Mouse (Mus musculus) midbrain, postnatal 0 days (tissue): ENCODE data around the gene Igfbpl1. TPM values are rescaled to one million over a fixed set of nuclear protein-coding genes. Genes with fewer than 3 reads are reported as not detected.
A peak's percentile ranks its signal among the peaks of the same experiment; 100 is the strongest.

Experiments used
- ATAC-seq: fragments of 200-750 bp; cut with Nextera tagmentation; 2 replicates; pipeline ENCODE4 v1.8.0; 2017; ENCODE audit warnings: moderate number of reproducible peaks, mild to moderate bottlenecking, moderate TSS enrichment, moderate library complexity; ENCODE audit not compliant: low FRiP score
- DNase-seq: peaks from one replicate; pipeline ENCODE4 v3.0.0-alpha.2; 2015; ENCODE audit warnings: low spot score
- H3K27ac ChIP-seq: fragments of 300-500 bp; sonication (generic); 2 replicates; pipeline ENCODE4 v1.5.1; 2014; ENCODE audit warnings: low read depth, mild to moderate bottlenecking, low read length, mixed read lengths
- H3K27me3 ChIP-seq: fragments of 300-500 bp; sonication (generic); 2 replicates; pipeline ENCODE4 v1.6.1; 2014; ENCODE audit warnings: low read length, control low read depth, mixed read lengths; ENCODE audit not compliant: insufficient read depth
- H3K36me3 ChIP-seq: fragments of 300-500 bp; sonication (generic); 2 replicates; pipeline ENCODE4 v1.6.1; 2014; ENCODE audit warnings: low read length, control low read depth, mixed read lengths; ENCODE audit not compliant: insufficient read depth
- H3K4me1 ChIP-seq: fragments of 300-500 bp; sonication (generic); 2 replicates; pipeline ENCODE4 v1.6.1; 2014; ENCODE audit warnings: mild to moderate bottlenecking, control low read depth, antibody characterized with exemption, low read length, mixed read lengths; ENCODE audit not compliant: insufficient read depth
- H3K4me2 ChIP-seq: fragments of 300-500 bp; sonication (generic); 2 replicates; pipeline ENCODE4 v1.6.1; 2014; ENCODE audit warnings: low read depth, mild to moderate bottlenecking, low read length, mixed read lengths; ENCODE audit not compliant: poor library complexity, severe bottlenecking
- H3K4me3 ChIP-seq: fragments of 300-500 bp; sonication (generic); 2 replicates; pipeline ENCODE4 v1.5.1; 2014; ENCODE audit warnings: low read depth, mild to moderate bottlenecking, low read length, moderate library complexity
- H3K9ac ChIP-seq: fragments of 300-500 bp; sonication (generic); replicated peaks from 2 replicates; pipeline ENCODE4 v1.6.1; 2014; ENCODE audit warnings: mild to moderate bottlenecking, low read length, moderate library complexity, mixed read lengths; ENCODE audit not compliant: poor library complexity, severe bottlenecking
- H3K9me3 ChIP-seq: fragments of 300-500 bp; sonication (generic); 2 replicates; pipeline ENCODE4 v1.6.1; 2016; ENCODE audit warnings: low read length, control low read depth
- CTCF ChIP-seq: IDR thresholded peaks from 2 replicates; pipeline ENCODE4 v1.5.1; 2016; ENCODE audit warnings: antibody characterized with exemption, mild to moderate bottlenecking
- whole genome bisulfite sequencing: fragments of 180-500 bp; shearing (Covaris S2); extraction: QIAGEN DNeasy Blood & Tissue Kit; methylation state at CpG from one replicate; pipeline ENCODE4 v1.1.7; 2014; 5-methylcytosine and 5-hydroxymethylcytosine counted together
- polyA plus RNA-seq: library from polyadenylated mRNA; unstranded; fragments of >200 nt; fragmentation: Nextera tagmentation; extraction: Ambion mirVana; gene quantifications from 2 replicates; pipeline ENCODE4 v1.2.1, GENCODE M21; 2015
- total RNA-seq: library from RNA; depleted of rRNA; stranded (reverse); fragments of >200 nt; gene quantifications from 2 replicates; pipeline ENCODE4 v1.2.3, GENCODE M21; 2014

Igfbpl1 gene
- total and polyA plus RNA-seq, 2 experiments from 2014 or later = 10.3 to 51.6 TPM

DNA sequence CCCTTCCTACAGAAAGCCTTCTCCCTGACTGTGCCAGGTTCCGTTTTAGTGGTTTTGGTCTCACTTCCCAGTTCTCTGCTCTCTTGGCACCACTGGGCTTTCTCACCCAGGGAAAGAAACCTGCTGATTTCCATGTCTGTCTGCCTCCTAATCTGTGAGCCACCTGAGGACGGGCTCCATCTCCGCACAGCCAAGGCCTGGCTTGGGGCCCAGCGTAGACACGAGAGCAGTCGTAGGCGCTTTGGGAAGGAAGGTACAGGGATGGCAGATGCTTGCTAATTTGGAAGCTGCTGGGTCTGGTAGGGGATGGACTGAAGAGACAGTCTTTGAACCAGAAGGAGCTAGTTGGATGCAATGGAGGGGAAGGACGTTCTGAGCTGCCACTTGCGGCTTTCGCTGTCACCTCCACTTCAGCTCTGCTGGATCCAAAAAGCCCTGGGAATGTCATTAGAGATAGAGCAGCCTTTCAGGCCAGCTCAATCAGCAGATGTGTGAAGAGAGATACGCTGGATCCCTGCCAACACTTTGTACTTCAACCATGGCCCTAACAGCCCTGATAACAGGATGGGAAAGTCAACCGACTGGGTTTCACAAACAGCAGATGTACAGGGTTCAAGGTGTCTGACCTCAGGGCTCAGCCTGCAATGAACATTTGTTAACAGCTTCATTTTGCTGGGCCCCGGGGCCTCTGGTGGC, 37.3 kb downstream of the Igfbpl1 start:
- no peak overlapping the region for H3K4me2 ChIP-seq
- ATAC-seq (no peak), DNase-seq (peak; percentile 74)
- H3K9ac ChIP-seq = no peak overlapping the region
- H3K27ac ChIP-seq = no peak overlapping the region
- no peak overlapping the region for H3K4me3 ChIP-seq
- H3K36me3 ChIP-seq = no peaks in the 10 kb centered on the region
- WGBS = 61% methylated on average over 13 of the region's 13 CpGs
- no peaks in the 10 kb centered on the region for H3K9me3 ChIP-seq
- TF ChIP-seq CTCF = no peak
- H3K27me3 ChIP-seq = no peaks in the 10 kb centered on the region
- H3K4me1 ChIP-seq = no peaks in the 10 kb centered on the region

DNA sequence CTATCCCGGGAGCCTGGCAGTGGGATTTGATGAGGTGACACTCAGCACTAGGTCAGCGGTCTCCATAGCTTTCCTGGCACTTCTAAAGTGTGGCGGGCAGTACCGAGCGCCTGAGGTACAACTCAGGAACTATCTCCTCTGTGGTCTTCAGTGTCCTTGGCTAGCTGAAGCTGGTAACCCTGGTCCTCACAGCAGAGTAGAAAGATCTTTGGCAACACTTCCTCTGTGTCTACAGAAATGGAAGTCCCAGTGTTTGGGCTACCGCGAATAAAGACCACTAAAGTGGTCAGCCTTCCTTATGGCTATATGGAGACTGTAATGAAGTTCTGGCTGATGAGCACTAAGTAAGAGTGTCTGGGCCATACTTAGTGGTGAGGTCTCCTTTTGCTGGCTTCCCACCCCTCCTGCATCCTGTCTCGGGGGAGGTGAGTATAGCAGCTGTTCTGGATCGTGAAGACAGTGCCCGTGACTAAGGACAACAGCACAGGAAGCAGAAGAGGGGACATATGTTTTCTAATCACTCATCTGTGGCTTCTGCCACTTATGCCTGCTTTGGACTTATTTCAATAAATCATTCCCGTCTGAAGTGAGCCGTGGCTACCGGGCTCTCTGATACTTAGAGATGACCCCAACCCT, 38.2 kb downstream of the Igfbpl1 start:
- Histone ChIP-seq H3K4me1 (no peaks in the 10 kb centered on the region), H3K36me3 (no peaks in the 10 kb centered on the region), H3K9me3 (no peaks in the 10 kb centered on the region), H3K4me2 (no peak overlapping the region), H3K27me3 (no peaks in the 10 kb centered on the region), H3K9ac (no peak overlapping the region), H3K27ac (no peak overlapping the region), H3K4me3 (no peak overlapping the region)
- ATAC-seq (no peak), DNase-seq (no peak)
- TF ChIP-seq CTCF = no peak
- WGBS = 87% methylated on average over 13 of the region's 13 CpGs

DNA sequence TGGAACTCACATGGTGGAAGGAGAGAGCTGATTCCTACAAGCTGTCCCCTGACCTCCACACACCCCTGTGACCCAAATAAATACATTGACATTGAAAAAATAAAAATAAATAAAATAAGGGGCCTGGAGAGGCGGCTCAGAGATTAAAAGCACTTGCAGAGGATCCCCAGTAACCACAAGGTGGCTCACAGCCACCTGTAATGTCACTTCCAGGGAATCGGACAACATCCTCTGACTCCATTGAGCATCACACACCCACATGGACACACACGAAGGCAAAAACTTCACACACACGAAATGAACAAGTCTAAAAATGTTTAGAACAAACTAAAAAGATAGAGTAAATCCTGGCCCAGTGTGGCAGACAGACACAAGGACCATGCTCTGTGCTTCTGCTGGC, 40.0 kb downstream of the Igfbpl1 start:
- no peak for ATAC-seq
- DNase-seq = no peak
- Histone ChIP-seq H3K9ac (no peak overlapping the region), H3K36me3 (no peaks in the 10 kb centered on the region), H3K9me3 (no peaks in the 10 kb centered on the region), H3K4me3 (no peak overlapping the region), H3K27me3 (0 out of 2 replicates have a peak, but pooled peaks cover 5% of the 10 kb centered on the region), H3K4me1 (no peaks in the 10 kb centered on the region), H3K4me2 (no peak overlapping the region), H3K27ac (no peak overlapping the region)
- TF ChIP-seq CTCF = peak; percentile 54
- 43% methylated on average over 4 of the region's 4 CpGs for WGBS

DNA sequence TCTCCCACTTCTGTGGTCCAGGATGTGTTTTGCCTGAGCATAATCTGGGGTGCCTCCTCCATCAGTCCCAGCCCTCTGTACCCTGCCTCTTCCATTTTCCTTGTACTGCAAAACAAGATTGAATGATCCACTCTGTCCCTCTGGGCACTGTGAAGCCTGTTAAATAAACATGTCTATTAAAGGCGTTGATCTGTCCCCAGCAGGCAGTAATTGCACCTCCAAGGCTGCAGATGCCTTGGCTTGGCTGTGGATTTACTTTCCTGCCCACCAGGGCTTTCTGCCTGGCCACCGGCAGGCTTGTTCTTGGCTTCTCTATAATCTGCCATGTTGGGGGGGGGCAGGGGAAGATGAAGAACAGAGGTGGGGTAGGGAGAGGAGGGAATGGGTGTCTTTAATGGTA, 40.8 kb downstream of the Igfbpl1 start:
- Histone ChIP-seq H3K4me1 (no peaks in the 10 kb centered on the region), H3K4me2 (no peak overlapping the region), H3K27ac (no peak overlapping the region), H3K9me3 (no peaks in the 10 kb centered on the region), H3K4me3 (no peak overlapping the region), H3K36me3 (no peaks in the 10 kb centered on the region), H3K27me3 (0 out of 2 replicates have a peak, but pooled peaks cover 5% of the 10 kb centered on the region), H3K9ac (no peak overlapping the region)
- WGBS = 9% methylated on average over 2 of the region's 2 CpGs
- no peak for TF ChIP-seq CTCF
- ATAC-seq (no peak), DNase-seq (peak; percentile 69)

DNA sequence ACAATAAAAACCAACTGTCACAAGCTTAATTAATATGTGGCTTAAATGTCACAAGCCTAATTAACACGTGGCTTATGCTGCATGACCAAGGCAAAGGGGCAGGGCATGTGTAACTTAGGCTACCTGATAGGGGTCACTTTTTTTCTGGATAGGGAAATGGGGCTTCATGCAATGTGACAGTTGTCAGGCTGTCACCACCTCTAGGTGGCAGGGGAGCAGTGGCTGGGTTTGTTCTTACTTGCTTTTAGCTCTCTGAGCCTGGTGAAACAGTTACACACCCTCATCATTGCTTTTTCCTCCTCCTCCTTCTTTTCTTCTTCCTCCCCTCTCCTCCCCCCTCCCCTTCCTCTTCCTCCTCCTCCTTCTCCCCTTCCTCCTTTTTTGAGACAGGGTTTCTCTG, 43.1 kb downstream of the Igfbpl1 start:
- Histone ChIP-seq H3K27ac (no peak overlapping the region), H3K4me3 (no peak overlapping the region), H3K9me3 (no peaks in the 10 kb centered on the region), H3K4me1 (no peaks in the 10 kb centered on the region), H3K36me3 (no peaks in the 10 kb centered on the region), H3K27me3 (0 out of 2 replicates have a peak, but pooled peaks cover 5% of the 10 kb centered on the region), H3K9ac (no peak overlapping the region), H3K4me2 (no peak overlapping the region)
- 57% methylated on average over 1 of the region's 1 CpGs for WGBS
- no peak for DNase-seq
- no peak for ATAC-seq
- TF ChIP-seq CTCF = peak; percentile 41

DNA sequence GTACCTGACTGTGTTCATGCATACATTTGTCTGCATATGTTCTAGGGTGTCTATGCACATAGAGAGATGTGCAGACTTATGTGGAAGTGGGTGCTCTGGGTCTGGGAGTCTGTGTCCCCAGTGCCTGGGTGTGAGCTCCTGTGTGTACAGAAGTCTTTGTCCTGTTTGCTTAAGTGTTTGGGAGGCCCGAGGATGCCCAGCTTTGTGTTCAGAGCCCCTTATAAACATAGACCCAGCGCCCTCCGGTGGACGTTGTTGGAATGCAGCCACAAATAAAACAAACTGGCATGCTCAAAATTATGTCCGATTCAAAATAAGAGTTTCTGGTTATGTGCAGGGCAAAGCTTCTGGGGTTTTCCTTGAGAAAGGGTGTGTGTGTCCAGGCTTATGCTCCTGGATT, 55.1 kb downstream of the Igfbpl1 start:
- peaks cover 7% of the 10 kb centered on the region; the same call in 1 of the 2 replicates for H3K4me1 ChIP-seq
- H3K4me3 ChIP-seq = no peak overlapping the region
- no peaks in the 10 kb centered on the region for H3K9me3 ChIP-seq
- ATAC-seq (0 out of 2 replicates have a peak, but pooled peaks have one; percentile 15), DNase-seq (peak; percentile 86)
- no peak overlapping the region for H3K9ac ChIP-seq
- H3K36me3 ChIP-seq = no peaks in the 10 kb centered on the region
- H3K27me3 ChIP-seq = 0 out of 2 replicates have a peak, but pooled peaks cover 5% of the 10 kb centered on the region
- no peak overlapping the region for H3K27ac ChIP-seq
- no peak overlapping the region for H3K4me2 ChIP-seq
- peak; percentile 87 for TF ChIP-seq CTCF
- 2% methylated on average over 5 of the region's 5 CpGs for WGBS
